Mouse (Mus musculus) neural tube, embryonic 10.5 days (tissue): Measurements from ENCODE around the gene Efcab6.
"Not testable (repeated sequence)": the region's sequence is repeated elsewhere in the genome, so short reads cannot be mapped to it uniquely, and the experiment has no call there.

ENCODE experiments used
- DNase-seq: peaks from one replicate; pipeline ENCODE4 v3.0.0-alpha.2; 2017; ENCODE audit warnings: low spot score; ENCODE audit errors: extremely low spot score

Efcab6 gene

GRCm38 (mm10) chr15:84065140-84065539 is at the start of gene Efcab6:
Gene Efcab6, minus strand, starts transcription at chr15:84065379.
- peak; percentile 46 for DNase-seq

GRCm38 (mm10) chr15:84113873-84114272 is 48.7 kb upstream of the Efcab6 start:
- no peak for DNase-seq

GRCm38 (mm10) chr15:84108899-84109298 is 43.7 kb upstream of the Efcab6 start:
- peak; percentile 50 for DNase-seq

- DNase-seq, result no peak
Observed at GRCm38 (mm10) chr15:84105924-84106500, 40.8 kb upstream of the Efcab6 start.

- peak; percentile 42 for DNase-seq
Observed at GRCm38 (mm10) chr15:84105105-84105923, 40.1 kb upstream of the Efcab6 start, which contains the start of gene Sult4a1. Gene Sult4a1, minus strand, starts transcription at chr15:84105754.

GRCm38 (mm10) chr15:84104626-84105025 is 39.4 kb upstream of the Efcab6 start:
- DNase-seq, result no peak

GRCm38 (mm10) chr15:84097536-84097935 is 32.4 kb upstream of the Efcab6 start:
- not testable (repeated sequence) for DNase-seq

- DNase-seq, result no peak
Observed at GRCm38 (mm10) chr15:84096051-84096450, 30.9 kb upstream of the Efcab6 start.

- DNase-seq, result no peak
Observed at GRCm38 (mm10) chr15:84094921-84095320, 29.7 kb upstream of the Efcab6 start.

- no peak for DNase-seq
Observed at GRCm38 (mm10) chr15:84086775-84087174, 21.6 kb upstream of the Efcab6 start.

GRCm38 (mm10) chr15:84086364-84086763 is 21.2 kb upstream of the Efcab6 start:
- no peak for DNase-seq

- no peak for DNase-seq
Observed at GRCm38 (mm10) chr15:84080069-84080468, 14.9 kb upstream of the Efcab6 start.

- no peak for DNase-seq
Observed at GRCm38 (mm10) chr15:84079519-84079918, 14.3 kb upstream of the Efcab6 start.

GRCm38 (mm10) chr15:84078667-84079066 is 13.5 kb upstream of the Efcab6 start:
- no peak for DNase-seq

GRCm38 (mm10) chr15:84077151-84077550 is 12.0 kb upstream of the Efcab6 start:
- DNase-seq, result peak; percentile 18

- peak; percentile 40 for DNase-seq
Observed at GRCm38 (mm10) chr15:84074705-84075185, 9.6 kb upstream of the Efcab6 start.

GRCm38 (mm10) chr15:84073911-84074704 is 8.9 kb upstream of the Efcab6 start:
- peak; percentile 87 for DNase-seq

GRCm38 (mm10) chr15:84073058-84073457 is 7.9 kb upstream of the Efcab6 start:
- DNase-seq, result no peak

GRCm38 (mm10) chr15:84072226-84072625 is 7.0 kb upstream of the Efcab6 start:
- DNase-seq, result peak; percentile 71

GRCm38 (mm10) chr15:84070116-84070676 is 5.0 kb upstream of the Efcab6 start:
- DNase-seq, result peak; percentile 21

GRCm38 (mm10) chr15:84069455-84070050 is 4.4 kb upstream of the Efcab6 start:
- DNase-seq, result no peak
